Mouse (Mus musculus) E14TG2a.4 (cell line): ENCODE measurements around the gene Rpl23.

ENCODE experiments used
- CTCF ChIP-seq: conservative IDR thresholded peaks from 2 replicates; pipeline ENCODE4 v1.5.1; 2014; ENCODE audit warnings: low read length
- NANOG ChIP-seq: IDR thresholded peaks from 2 replicates; pipeline ENCODE4 v1.6.1; 2014; ENCODE audit warnings: borderline replicate concordance, low read length, mixed read lengths

GRCm38 (mm10) chr11:97824895-97825294 is 42.7 kb upstream of the Rpl23 start:
- TF ChIP-seq CTCF (no peak), NANOG (no peak)
